Mouse (Mus musculus) stomach, embryonic 14.5 days (tissue): ENCODE data around the gene Bmp2k. TPM values are rescaled to one million over a fixed set of nuclear protein-coding genes. Genes with fewer than 3 reads are reported as not detected.

Experiments
- ATAC-seq: fragments of 200-750 bp; cut with Nextera tagmentation; 2 replicates; pipeline ENCODE4 v1.8.0; 2017; ENCODE audit warnings: low read depth, moderate TSS enrichment; ENCODE audit not compliant: insufficient number of reproducible peaks, insufficient read depth, low FRiP score
- H3K27ac ChIP-seq: fragments of 300-500 bp; sonication (generic); 2 replicates; pipeline ENCODE4 v1.5.1; 2014; ENCODE audit warnings: mild to moderate bottlenecking, low read length, moderate library complexity, mixed read lengths
- H3K27me3 ChIP-seq: fragments of 300-500 bp; sonication (generic); 2 replicates; pipeline ENCODE4 v1.6.1; 2014; ENCODE audit warnings: low read length, control low read depth, mixed read lengths; ENCODE audit not compliant: control insufficient read depth, insufficient read depth
- H3K36me3 ChIP-seq: fragments of 300-500 bp; sonication (generic); 2 replicates; pipeline ENCODE4 v1.6.1; 2014; ENCODE audit warnings: mild to moderate bottlenecking, control low read depth, low read length, moderate library complexity, mixed read lengths; ENCODE audit not compliant: control insufficient read depth, insufficient read depth
- H3K4me1 ChIP-seq: fragments of 300-500 bp; sonication (generic); 2 replicates; pipeline ENCODE4 v1.6.1; 2014; ENCODE audit warnings: low read length, control low read depth, mixed read lengths; ENCODE audit not compliant: control insufficient read depth, insufficient read depth
- H3K4me2 ChIP-seq: fragments of 300-500 bp; sonication (generic); replicated peaks from 2 replicates; pipeline ENCODE4 v1.6.1; 2014; ENCODE audit warnings: low read depth, low read length, control low read depth
- H3K4me3 ChIP-seq: fragments of 300-500 bp; sonication (generic); 2 replicates; pipeline ENCODE4 v1.5.1; 2014; ENCODE audit warnings: low read depth, low read length, control low read depth
- H3K9ac ChIP-seq: fragments of 300-500 bp; sonication (generic); replicated peaks from 2 replicates; pipeline ENCODE4 v1.6.1; 2014; ENCODE audit warnings: low read depth, mild to moderate bottlenecking, control low read depth, low read length, moderate library complexity, mixed read lengths
- H3K9me3 ChIP-seq: fragments of 300-500 bp; sonication (generic); 2 replicates; pipeline ENCODE4 v1.6.1; 2016; ENCODE audit warnings: low read depth, low read length, control low read depth; ENCODE audit not compliant: control insufficient read depth
- WGBS: fragments of 180-500 bp; shearing (Covaris S2); extraction: QIAGEN DNeasy Blood & Tissue Kit; methylation state at CpG from one replicate; pipeline ENCODE4 v1.1.7; 2014; 5-methylcytosine and 5-hydroxymethylcytosine counted together
- polyA plus RNA-seq: library from polyadenylated mRNA; unstranded; fragments of >200 nt; fragmentation: Nextera tagmentation; extraction: Ambion mirVana; gene quantifications from 2 replicates; pipeline ENCODE4 v1.2.1, GENCODE M21; 2014

Bmp2k gene
- polyA plus RNA-seq, 1 experiment from 2014 or later: 13.5 TPM

DNA sequence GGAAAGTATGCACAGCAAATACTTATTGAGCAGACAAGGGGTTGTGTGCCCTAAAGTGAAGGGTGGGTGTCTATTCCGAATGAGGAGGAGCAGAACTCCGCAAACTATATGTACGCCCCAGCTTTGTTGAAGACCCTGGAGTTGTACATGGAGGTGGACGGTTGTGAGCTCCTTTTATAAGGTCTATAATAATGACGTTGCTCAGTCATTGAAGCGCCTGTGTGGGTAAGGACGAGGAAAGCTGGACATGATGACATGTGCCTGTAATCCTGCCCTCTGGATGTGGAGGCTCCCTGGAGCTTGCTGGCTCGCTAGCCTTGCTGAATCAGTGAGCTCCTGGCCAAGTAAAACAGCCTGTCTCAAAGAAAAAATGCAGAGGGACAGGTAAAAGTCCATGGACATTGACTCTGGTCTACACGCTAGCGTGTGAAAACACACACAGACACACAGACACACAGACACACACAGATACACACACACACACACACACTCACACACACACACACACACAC is 128.0 kb downstream of the Bmp2k start:
- 71% methylated on average over 10 of the region's 10 CpGs for WGBS
- Histone ChIP-seq H3K9me3 (no peaks in the 10 kb centered on the region), H3K4me2 (no peak overlapping the region), H3K4me3 (no peak overlapping the region), H3K27ac (no peak overlapping the region), H3K36me3 (no peaks in the 10 kb centered on the region), H3K27me3 (no peaks in the 10 kb centered on the region), H3K4me1 (no peaks in the 10 kb centered on the region), H3K9ac (no peak overlapping the region)
- no peak for ATAC-seq

DNA sequence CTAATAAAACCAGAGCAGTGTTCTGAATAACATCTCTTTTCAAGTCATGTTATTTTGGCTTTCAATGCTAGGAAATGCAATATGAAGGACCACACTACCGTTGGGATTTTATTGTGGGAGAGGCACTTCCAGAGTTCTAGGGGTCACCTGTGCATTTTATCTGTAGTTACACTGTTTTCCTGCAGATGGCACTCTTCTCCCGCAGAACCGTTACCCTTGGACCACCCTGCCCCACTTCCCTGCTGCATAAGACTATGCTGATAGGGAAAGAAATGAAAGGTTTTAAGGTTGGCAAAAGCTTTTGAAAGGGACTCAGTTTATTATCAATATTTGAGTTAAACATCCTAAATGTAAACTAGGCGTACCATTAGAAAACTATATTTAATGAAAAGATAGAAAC is 128.5 kb downstream of the Bmp2k start:
- 0 out of 2 replicates have a peak, but pooled peaks have one; percentile 61 for ATAC-seq
- H3K27ac ChIP-seq: no peak overlapping the region
- WGBS: 13% methylated on average over 4 of the region's 4 CpGs
- H3K4me1 ChIP-seq: no peaks in the 10 kb centered on the region
- no peak overlapping the region for H3K9ac ChIP-seq
- H3K36me3 ChIP-seq: no peaks in the 10 kb centered on the region
- H3K4me2 ChIP-seq: no peak overlapping the region
- H3K4me3 ChIP-seq: no peak overlapping the region
- H3K27me3 ChIP-seq: no peaks in the 10 kb centered on the region
- no peaks in the 10 kb centered on the region for H3K9me3 ChIP-seq

DNA sequence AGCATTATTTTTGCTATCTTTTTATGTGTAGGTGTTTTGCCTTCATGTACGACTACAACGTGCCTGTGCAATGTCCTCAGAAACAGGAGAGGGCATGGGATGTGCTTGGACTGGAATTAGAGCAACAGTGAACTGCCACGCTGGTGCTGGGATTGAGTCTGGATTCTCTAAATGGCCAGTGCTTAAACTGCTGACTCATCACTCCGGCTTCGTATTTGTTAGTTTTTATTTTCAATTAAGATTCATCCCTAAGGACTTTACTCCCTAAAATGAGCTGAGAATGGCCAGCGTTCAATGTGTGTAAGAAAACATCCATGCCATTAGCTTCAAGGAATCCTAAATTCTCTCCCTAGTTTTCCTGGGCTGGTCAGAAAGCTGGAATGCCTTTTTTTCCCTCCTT is 129.8 kb downstream of the Bmp2k start:
- Histone ChIP-seq H3K4me2 (no peak overlapping the region), H3K27me3 (no peaks in the 10 kb centered on the region), H3K4me3 (no peak overlapping the region), H3K27ac (no peak overlapping the region), H3K9me3 (no peaks in the 10 kb centered on the region), H3K9ac (no peak overlapping the region), H3K36me3 (no peaks in the 10 kb centered on the region), H3K4me1 (no peaks in the 10 kb centered on the region)
- 79% methylated on average over 6 of the region's 6 CpGs for WGBS
- ATAC-seq: no peak

DNA sequence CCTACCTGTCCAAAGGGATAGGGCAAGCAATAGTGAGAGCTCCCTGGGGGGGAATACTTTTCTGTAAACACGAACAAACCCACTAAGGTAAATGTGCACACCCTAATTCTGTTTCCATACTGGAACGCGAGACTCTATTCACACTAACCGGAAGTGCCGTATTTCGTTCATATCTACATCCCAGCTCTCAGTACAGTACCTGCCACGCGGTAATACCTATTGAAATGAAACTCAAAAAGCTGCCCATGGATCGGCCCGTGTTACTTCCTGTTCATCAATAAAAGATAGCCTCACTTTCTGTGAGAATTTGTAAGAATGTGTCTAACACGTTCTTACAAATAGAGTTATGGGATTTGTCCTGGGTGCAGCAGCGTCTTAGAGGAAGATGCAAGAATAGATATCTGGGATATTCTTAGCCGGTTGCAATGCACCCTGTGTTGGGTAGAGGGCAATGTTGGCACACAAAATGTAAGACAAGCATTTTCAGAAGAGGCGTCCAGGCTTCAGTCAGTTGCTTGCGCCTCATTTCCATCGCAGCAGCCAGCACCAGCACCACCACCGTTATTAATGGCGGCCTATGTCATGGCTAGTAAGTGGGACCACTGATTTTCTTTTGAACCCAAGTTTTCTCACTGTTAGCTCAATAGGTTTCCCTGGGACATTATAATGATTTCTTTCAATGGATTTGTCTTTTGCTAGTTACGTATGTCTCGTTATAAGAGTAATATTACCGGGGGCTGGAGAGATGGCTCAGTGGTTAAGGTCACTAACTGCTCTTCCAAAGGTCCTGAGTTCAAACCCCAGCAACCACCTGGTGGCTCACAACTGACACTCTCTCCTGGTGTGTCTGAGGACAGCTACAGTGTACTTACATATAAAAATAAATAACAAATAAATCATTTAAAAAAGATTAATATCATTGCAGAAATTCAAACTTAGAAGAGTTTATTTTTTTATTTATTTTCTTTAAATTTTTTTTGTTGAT is 131.0 kb downstream of the Bmp2k start:
- peak; percentile 14; the same call in 1 of the 2 replicates for ATAC-seq

DNA sequence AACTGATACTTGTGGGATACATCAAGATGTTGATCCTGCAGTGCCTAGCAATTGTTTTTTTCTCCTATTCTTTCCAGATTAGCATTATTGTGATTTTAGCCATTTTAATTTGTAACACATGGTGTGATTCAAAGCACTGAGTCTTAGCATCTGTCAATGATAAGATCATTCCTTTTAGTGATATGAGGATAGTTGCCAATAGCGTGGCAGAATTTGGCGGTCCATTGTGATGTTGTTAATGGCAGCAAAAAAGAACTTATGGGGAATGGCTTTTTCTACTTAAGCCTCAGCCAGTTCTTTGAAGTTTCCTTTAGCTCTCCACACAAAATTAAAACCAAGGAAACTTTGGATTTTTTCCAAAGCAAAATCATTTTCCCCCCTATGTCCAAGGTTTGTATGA is 132.1 kb downstream of the Bmp2k start:
- Histone ChIP-seq H3K4me3 (no peak overlapping the region), H3K4me2 (no peak overlapping the region), H3K36me3 (no peaks in the 10 kb centered on the region), H3K4me1 (no peaks in the 10 kb centered on the region), H3K27me3 (no peaks in the 10 kb centered on the region), H3K9ac (no peak overlapping the region), H3K9me3 (no peaks in the 10 kb centered on the region), H3K27ac (no peak overlapping the region)
- WGBS: 96% methylated on average over 2 of the region's 2 CpGs
- no peak for ATAC-seq

More for the DNA sequence above, 131.0 kb downstream of the Bmp2k start:
- no peaks in the 10 kb centered on the region for H3K36me3 ChIP-seq
- H3K4me3 ChIP-seq: no peak overlapping the region
- WGBS: 52% methylated on average over 21 of the region's 21 CpGs
- H3K4me2 ChIP-seq: no peak overlapping the region
- no peak overlapping the region for H3K9ac ChIP-seq
- no peaks in the 10 kb centered on the region for H3K4me1 ChIP-seq
- H3K27me3 ChIP-seq: no peaks in the 10 kb centered on the region
- no peak overlapping the region for H3K27ac ChIP-seq
- no peaks in the 10 kb centered on the region for H3K9me3 ChIP-seq

DNA sequence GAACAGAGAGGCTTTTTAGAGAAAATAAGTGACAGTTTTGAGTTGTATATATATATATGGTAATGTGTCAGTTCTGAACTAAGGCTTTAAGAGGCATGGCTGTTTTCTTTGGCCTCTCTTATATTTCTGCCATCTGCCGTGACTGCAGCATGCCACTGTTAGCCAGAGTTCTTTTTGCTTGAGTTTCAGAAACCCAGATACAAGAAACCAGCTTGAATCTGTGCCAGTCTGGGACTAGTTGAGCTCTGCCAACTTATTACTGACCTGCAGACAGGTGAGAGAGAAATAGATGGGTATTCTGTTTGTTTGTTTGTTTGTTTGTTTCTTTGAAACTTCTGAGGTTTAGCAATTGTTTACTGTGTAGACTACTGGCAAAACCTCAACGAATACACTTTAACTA is 137.8 kb downstream of the Bmp2k start:
- Histone ChIP-seq H3K36me3 (no peaks in the 10 kb centered on the region), H3K4me2 (no peak overlapping the region), H3K27me3 (no peaks in the 10 kb centered on the region), H3K4me1 (no peaks in the 10 kb centered on the region), H3K27ac (no peak overlapping the region), H3K9ac (no peak overlapping the region), H3K4me3 (no peak overlapping the region), H3K9me3 (no peaks in the 10 kb centered on the region)
- ATAC-seq: no peak
- WGBS: 82% methylated on average over 2 of the region's 2 CpGs

Other genes starting within 250 kb of the Bmp2k start
- 48.4 and 54.5 TPM in 2 replicates for gene Anxa3, start 204.3 kb upstream of the Bmp2k start, polyA plus RNA-seq
- gene Paqr3, start 113.9 kb downstream of the Bmp2k start, polyA plus RNA-seq: 3.3 and 5.1 TPM in 2 replicates